Comparison of ENCODE assay signal across 8 mouse cellular contexts in genomic region chr7:126271712-126272683, GRCm38 (mm10). TPM values are rescaled to one million over a fixed set of nuclear protein-coding genes. Genes with fewer than 3 reads are reported as not detected.
DNase-seq lines count a peak whose midpoint lies in the region; ATAC-seq lines count a peak whose summit lies in the region.

Sbk1 (plus strand) TSS chr7:126272619.

- intact Hi-C loops in gastrocnemius, postnatal 14 days (cut with DNase I; ENCODE audit: low total_unique reads) = no loop called here

- DNase-seq in adrenal gland, adult 18-20 months (ENCODE audit: low spot score in 2 of 2) = peak; percentile 93 to 94
- DNase-seq in embryo, embryonic 10.5 days (ENCODE audit: low spot score) = peak; percentile 93
- DNase-seq in gastrocnemius, postnatal 14 days = peak; percentile 91
- DNase-seq in induced T-regulatory cell, adult 2 months (ENCODE audit: low read depth) = peak; percentile 90
- DNase-seq in left cerebral cortex, adult 8-10 months (ENCODE audit: low spot score in 2 of 2) = peak; percentile 89 to 91
- peak; percentile 94 for DNase-seq in right cerebral cortex, adult 18-20 months
- DNase-seq in urinary bladder, adult 2 months (ENCODE audit: low spot score) = peak; percentile 94

- peak; percentile 88 for ATAC-seq in megakaryocyte, adult 5-6 weeks (ENCODE audit: poor library complexity, severe bottlenecking)

RNA-seq across cellular contexts. Expression of gene Sbk1, which starts in this region (rescaled TPM):
- 10 to 100 TPM; 46.2 to 99.7 TPM for total RNA-seq in adrenal gland, adult 18-20 months (2021)
- total RNA-seq in gastrocnemius, postnatal 14 days (2021) = 10 to 100 TPM; 22.4 to 35.2 TPM
- total RNA-seq in left cerebral cortex, adult 8-10 months (2022) = 10 to 100 TPM; 50.0 to 62.1 (median 56.5) TPM
- 4.7 and 5.2 TPM in 2 replicates for total RNA-seq in megakaryocyte, adult 5-6 weeks (2015)
- 5.1 and 5.6 TPM in 2 replicates for total RNA-seq in megakaryocyte, adult 5-6 weeks (2017)
- 2.7 and 3.7 TPM in 2 replicates for polyA plus RNA-seq in urinary bladder, adult 2 months (2012; rRNA removed)

Comparison
In these comparisons a context has a peak if more than half of its experiments do, and no peak if none do; other contexts are left out.
1. Peak in every context shown above with its lines: DNase-seq and ATAC-seq.